12 mouse cellular contexts compared by ENCODE assay signal in the genomic region with DNA sequence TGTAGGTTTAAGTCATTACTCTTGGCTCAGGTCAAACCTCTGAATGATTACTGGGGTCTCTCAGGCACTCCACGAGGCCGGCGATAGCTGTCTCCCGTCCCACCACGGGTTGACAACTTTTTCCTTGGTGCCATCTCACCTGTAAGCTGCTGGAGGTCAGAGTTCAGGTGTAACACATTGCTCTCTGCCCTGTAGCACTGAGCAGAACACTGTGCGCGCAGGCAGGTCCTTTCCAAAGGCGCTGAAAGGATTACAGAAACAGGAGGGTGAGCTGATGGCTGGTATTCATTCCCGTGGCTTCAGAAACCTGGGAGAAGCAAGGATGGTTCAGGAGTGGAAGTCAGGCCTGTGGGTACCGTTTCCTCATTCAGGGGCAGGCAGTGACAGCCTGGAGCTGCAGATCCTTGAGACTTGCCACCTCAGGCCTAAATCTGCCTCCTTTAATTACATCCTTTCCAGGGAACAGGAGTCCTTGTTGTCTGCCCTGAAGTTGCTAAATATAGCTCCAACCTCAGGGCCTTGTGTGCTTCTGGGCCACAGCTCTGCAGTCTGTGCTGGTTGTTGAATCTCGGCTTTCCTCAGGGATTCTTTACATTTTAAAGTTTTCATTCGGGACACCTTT. TPM values are rescaled to one million over a fixed set of nuclear protein-coding genes. Genes with fewer than 3 reads are reported as not detected.
DNase-seq lines count a peak whose midpoint lies in the region; ATAC-seq and TF ChIP-seq lines count a peak whose summit lies in the region.
"Had no signal": no experiment of that assay in that cellular context is flagged by ENCODE, and none has a peak within 500 bp of the region (broad histone marks: within the 10 kb centered on the region; RNA-seq: fewer than 3 reads in every experiment).

No protein-coding gene starts in this region.

- no peak overlapping the region for H3K4me2 ChIP-seq in limb, embryonic 12.5 days
- H3K4me2 ChIP-seq in heart, embryonic 16.5 days (ENCODE audit: low read depth, low read length): no peak overlapping the region
- H3K4me2 ChIP-seq: forebrain, embryonic 13.5 days; neural tube, embryonic 13.5 days had no signal

- TF ChIP-seq EP300 in heart, adult 2 months (IDR thresholded peaks at IDR 0.05; ENCODE audit: insufficient read depth, low read depth, low read length): no peak

- TF ChIP-seq CTCF in heart, adult 2 months (IDR thresholded peaks at IDR 0.05): no peak

- TF ChIP-seq POLR2A in heart, adult 2 months (IDR thresholded peaks at IDR 0.05; ENCODE audit: insufficient read depth, low read depth, low read length): no peak

- H3K4me3 ChIP-seq in heart, adult 2 months: no peak overlapping the region
- H3K4me3 ChIP-seq in limb, embryonic 12.5 days (replicated peaks): no peak overlapping the region
- H3K4me3 ChIP-seq in limb, embryonic 10.5 days: no peak overlapping the region
- no peak overlapping the region for H3K4me3 ChIP-seq in heart, embryonic 16.5 days (ENCODE audit: low read length)
- H3K4me3 ChIP-seq: forebrain, embryonic 13.5 days; neural tube, embryonic 13.5 days had no signal

- peaks cover 13% of the 10 kb centered on the region for H3K79me2 ChIP-seq in heart, adult 2 months (replicated peaks; ENCODE audit: control insufficient read depth, insufficient read depth, low read length)

- H3K27me3 ChIP-seq in heart, adult 2 months (ENCODE audit: control insufficient read depth, insufficient read depth, low read length): no peaks in the 10 kb centered on the region
- H3K27me3 ChIP-seq in limb, embryonic 12.5 days: no peaks in the 10 kb centered on the region
- no peaks in the 10 kb centered on the region for H3K27me3 ChIP-seq in limb, embryonic 10.5 days (ENCODE audit: low read depth, poor library complexity, severe bottlenecking)
- no peaks in the 10 kb centered on the region for H3K27me3 ChIP-seq in heart, embryonic 16.5 days (ENCODE audit: control insufficient read depth, insufficient read depth, low read length)
- H3K27me3 ChIP-seq: forebrain, embryonic 13.5 days; neural tube, embryonic 13.5 days had no signal

- H3K4me1 ChIP-seq in heart, adult 2 months (ENCODE audit: control insufficient read depth, insufficient read depth, low read length): peaks cover 32% of the 10 kb centered on the region
- peaks cover 31% of the 10 kb centered on the region for H3K4me1 ChIP-seq in limb, embryonic 12.5 days (replicated peaks)
- H3K4me1 ChIP-seq in limb, embryonic 10.5 days: peaks cover 46% of the 10 kb centered on the region
- peaks cover 62% of the 10 kb centered on the region for H3K4me1 ChIP-seq in heart, embryonic 16.5 days (ENCODE audit: control insufficient read depth, insufficient read depth, low read length)

- H3K9ac ChIP-seq in heart, adult 2 months (ENCODE audit: low read depth, low read length): no peak overlapping the region
- no peak overlapping the region for H3K9ac ChIP-seq in limb, embryonic 12.5 days (replicated peaks)
- peak overlapping the region; percentile 35; the same call in 1 of the 2 replicates for H3K9ac ChIP-seq in heart, embryonic 16.5 days (ENCODE audit: low read length)
- H3K9ac ChIP-seq: forebrain, embryonic 13.5 days; neural tube, embryonic 13.5 days had no signal

- intact Hi-C loops in heart, adult 2 months (cut with DNase I): no loop called here
- intact Hi-C loops in heart, postnatal 10 days (cut with DNase I): no loop called here

- no peaks in the 10 kb centered on the region for H3K9me3 ChIP-seq in limb, embryonic 12.5 days
- no peaks in the 10 kb centered on the region for H3K9me3 ChIP-seq in limb, embryonic 10.5 days (replicated peaks)
- H3K9me3 ChIP-seq in heart, embryonic 16.5 days (replicated peaks; ENCODE audit: control insufficient read depth, low read length): no peaks in the 10 kb centered on the region
- H3K9me3 ChIP-seq: forebrain, embryonic 13.5 days; neural tube, embryonic 13.5 days had no signal

- peaks cover 15% of the 10 kb centered on the region for H3K36me3 ChIP-seq in heart, adult 2 months (ENCODE audit: control insufficient read depth, insufficient read depth, low read length)
- no peaks in the 10 kb centered on the region for H3K36me3 ChIP-seq in limb, embryonic 12.5 days
- peaks cover 3% of the 10 kb centered on the region; the same call in 1 of the 2 replicates for H3K36me3 ChIP-seq in limb, embryonic 10.5 days
- no peaks in the 10 kb centered on the region for H3K36me3 ChIP-seq in heart, embryonic 16.5 days (ENCODE audit: control insufficient read depth, insufficient read depth)
- H3K36me3 ChIP-seq: neural tube, embryonic 13.5 days had no signal

- ATAC-seq in limb, embryonic 12.5 days (ENCODE audit: insufficient number of reproducible peaks, insufficient read depth, low FRiP score, low TSS enrichment, low read depth): no peak
- no peak; the same call in 1 of the 2 replicates for ATAC-seq in heart, embryonic 16.5 days (replicated peaks; ENCODE audit: extremely low read depth, insufficient read depth, low FRiP score)

- H3K27ac ChIP-seq in heart, adult 2 months: peak overlapping the region; percentile 80
- H3K27ac ChIP-seq in limb, embryonic 12.5 days: peak overlapping the region; percentile 59; the same call in 1 of the 2 replicates
- no peak overlapping the region for H3K27ac ChIP-seq in limb, embryonic 10.5 days
- peak overlapping the region; percentile 89 for H3K27ac ChIP-seq in heart, embryonic 16.5 days (ENCODE audit: low read length)
- H3K27ac ChIP-seq: forebrain, embryonic 13.5 days; neural tube, embryonic 13.5 days had no signal

- DNase-seq in heart, adult 2 months: no peak
- DNase-seq in heart, postnatal 10 days: no peak
- no peak for DNase-seq in limb, embryonic 10.5 days (ENCODE audit: low spot score)
- peak; percentile 76 for DNase-seq in skeletal muscle tissue, adult 2 months (ENCODE audit: low read depth, low spot score)
- no peak for DNase-seq in thymus, postnatal 14 days
- DNase-seq: gastrocnemius, postnatal 14 days; kidney, adult 18-20 months; lung, adult 18-20 months had no signal

- WGBS in heart, adult 2 months: 47% methylated on average over 12 of the region's 12 CpGs
- WGBS in limb, embryonic 12.5 days: 60% methylated on average over 12 of the region's 12 CpGs
- whole genome bisulfite sequencing in limb, embryonic 10.5 days: 62% methylated on average over 12 of the region's 12 CpGs
- 34% methylated on average over 12 of the region's 12 CpGs for WGBS in heart, embryonic 16.5 days

RNA-seq across cellular contexts. Expression of gene Lpp, which starts 31.2 kb away (rescaled TPM):
- total RNA-seq in heart, adult 2 months (2021): 10 to 100 TPM; 23.6 to 25.1 TPM
- polyA plus RNA-seq in heart, adult 2 months (2012; rRNA removed): 7.7 and 14.3 TPM in 2 replicates
- 10 to 100 TPM; 58.8 TPM for total RNA-seq in heart, postnatal 10 days (2021)
- 39.4 and 40.3 TPM in 2 replicates for polyA plus RNA-seq in limb, embryonic 12.5 days (2016; fragmentation: Nextera tagmentation; extraction: Ambion mirVana)
- polyA plus RNA-seq in limb, embryonic 10.5 days (2016; fragmentation: Nextera tagmentation; extraction: Ambion mirVana): 38.6 and 45.3 TPM in 2 replicates
- 42.6 and 46.2 TPM in 2 replicates for polyA plus RNA-seq in heart, embryonic 16.5 days (2015; fragmentation: Nextera tagmentation; extraction: Ambion mirVana)
